Mouse (Mus musculus) forebrain, embryonic 13.5 days (tissue): ENCODE results near the gene Dnm2. TPM values are rescaled to one million over a fixed set of nuclear protein-coding genes. Genes with fewer than 3 reads are reported as not detected.
A peak's percentile ranks its signal among the peaks of the same experiment; 100 is the strongest.

Experiments
- ATAC-seq: fragments of 200-750 bp; cut with Nextera tagmentation; 2 replicates; pipeline ENCODE4 v1.8.0; 2017
- H3K27ac ChIP-seq: fragments of 300-500 bp; sonication (generic); 2 replicates; pipeline ENCODE4 v1.5.1; 2015; ENCODE audit warnings: inconsistent platforms, mild to moderate bottlenecking, moderate library complexity
- H3K27me3 ChIP-seq: fragments of 300-500 bp; sonication (generic); 2 replicates; pipeline ENCODE4 v1.6.1; 2015; ENCODE audit warnings: mild to moderate bottlenecking, inconsistent platforms
- H3K36me3 ChIP-seq: fragments of 300-500 bp; sonication (generic); 2 replicates; pipeline ENCODE4 v1.6.1; 2015; ENCODE audit warnings: mild to moderate bottlenecking, inconsistent platforms; ENCODE audit not compliant: poor library complexity, severe bottlenecking
- H3K4me1 ChIP-seq: fragments of 300-500 bp; sonication (generic); 2 replicates; pipeline ENCODE4 v1.6.1; 2015; ENCODE audit warnings: inconsistent platforms
- H3K4me2 ChIP-seq: fragments of 300-500 bp; sonication (generic); 2 replicates; pipeline ENCODE4 v1.6.1; 2015; ENCODE audit warnings: inconsistent platforms, mild to moderate bottlenecking, moderate library complexity
- H3K4me3 ChIP-seq: fragments of 300-500 bp; sonication (generic); 2 replicates; pipeline ENCODE4 v1.5.1; 2015; ENCODE audit warnings: mild to moderate bottlenecking, inconsistent platforms
- H3K9ac ChIP-seq: fragments of 300-500 bp; sonication (generic); 2 replicates; pipeline ENCODE4 v1.6.1; 2015; ENCODE audit warnings: mild to moderate bottlenecking, inconsistent platforms
- H3K9me3 ChIP-seq: fragments of 300-500 bp; sonication (generic); replicated peaks from 2 replicates; pipeline ENCODE4 v1.6.1; 2016; ENCODE audit warnings: inconsistent platforms
- WGBS: fragments of 180-500 bp; shearing (Covaris S2); methylation state at CpG from one replicate; pipeline ENCODE4 v1.1.7; 2015; 5-methylcytosine and 5-hydroxymethylcytosine counted together
- polyA plus RNA-seq: library from polyadenylated mRNA; unstranded; fragments of >200 nt; fragmentation: Nextera tagmentation; extraction: Ambion mirVana; gene quantifications from 2 replicates; pipeline ENCODE4 v1.2.1, GENCODE M21; 2015

The Dnm2 gene
- polyA plus RNA-seq, 1 experiment from 2014 or later, result 72.4 TPM

GRCm38 (mm10) chr9:21408624-21409023 lies 16.1 kb upstream of the Dnm2 start:
- H3K27me3 ChIP-seq, result no peaks in the 10 kb centered on the region
- no peak overlapping the region for H3K4me3 ChIP-seq
- no peak overlapping the region for H3K27ac ChIP-seq
- peaks cover 22% of the 10 kb centered on the region for H3K4me1 ChIP-seq
- ATAC-seq, result no peak
- 80% methylated on average over 7 of the region's 7 CpGs for WGBS
- H3K4me2 ChIP-seq, result no peak overlapping the region
- peaks cover 40% of the 10 kb centered on the region for H3K36me3 ChIP-seq
- H3K9me3 ChIP-seq, result no peaks in the 10 kb centered on the region
- no peak overlapping the region for H3K9ac ChIP-seq

- H3K4me3 ChIP-seq, result no peak overlapping the region
Measured at GRCm38 (mm10) chr9:21409592-21410317, 15.0 kb upstream of the Dnm2 start.

GRCm38 (mm10) chr9:21411669-21412550 lies 12.8 kb upstream of the Dnm2 start, which contains the start of gene Qtrt1:
TSS of gene Qtrt1 (plus strand) at chr9:21411837.
- peak; percentile 97 for ATAC-seq
- H3K27ac ChIP-seq, result peak within 1 kb of the TSS; percentile 73
- H3K9me3 ChIP-seq, result no peaks in the 10 kb centered on the region
- H3K4me1 ChIP-seq, result peaks cover 22% of the 10 kb centered on the region
- H3K4me3 ChIP-seq, result peak within 1 kb of the TSS; percentile 78
- WGBS, result 2% methylated on average over 53 of the region's 53 CpGs
- peak within 1 kb of the TSS; percentile 86 for H3K4me2 ChIP-seq
- peak within 1 kb of the TSS; percentile 84 for H3K9ac ChIP-seq
- H3K27me3 ChIP-seq, result no peaks in the 10 kb centered on the region
- H3K36me3 ChIP-seq, result peaks cover 36% of the 10 kb centered on the region

More at GRCm38 (mm10) chr9:21409592-21410317, 15.0 kb upstream of the Dnm2 start:
- peaks cover 36% of the 10 kb centered on the region for H3K36me3 ChIP-seq
- H3K4me2 ChIP-seq, result no peak overlapping the region
- peak overlapping the region; percentile 35; the same call in 1 of the 2 replicates for H3K27ac ChIP-seq
- H3K9ac ChIP-seq, result no peak overlapping the region
- ATAC-seq, result peak; percentile 17; the same call in 1 of the 2 replicates
- H3K9me3 ChIP-seq, result no peaks in the 10 kb centered on the region
- H3K27me3 ChIP-seq, result no peaks in the 10 kb centered on the region
- peaks cover 22% of the 10 kb centered on the region for H3K4me1 ChIP-seq
- WGBS, result 36% methylated on average over 9 of the region's 9 CpGs

GRCm38 (mm10) chr9:21417866-21418265 lies 6.8 kb upstream of the Dnm2 start:
- H3K4me3 ChIP-seq, result no peak overlapping the region
- no peaks in the 10 kb centered on the region for H3K9me3 ChIP-seq
- H3K27me3 ChIP-seq, result no peaks in the 10 kb centered on the region
- peaks cover 4% of the 10 kb centered on the region; the same call in 1 of the 2 replicates for H3K4me1 ChIP-seq
- no peak overlapping the region for H3K4me2 ChIP-seq
- 94% methylated on average over 2 of the region's 2 CpGs for WGBS
- no peak overlapping the region for H3K9ac ChIP-seq
- no peak for ATAC-seq
- peaks cover 69% of the 10 kb centered on the region for H3K36me3 ChIP-seq
- no peak overlapping the region for H3K27ac ChIP-seq

- no peak for ATAC-seq
- H3K27ac ChIP-seq, result no peak overlapping the region
- H3K9me3 ChIP-seq, result no peaks in the 10 kb centered on the region
- no peak overlapping the region for H3K4me3 ChIP-seq
- H3K9ac ChIP-seq, result no peak overlapping the region
- no peaks in the 10 kb centered on the region for H3K27me3 ChIP-seq
- 88% methylated on average over 2 of the region's 2 CpGs for WGBS
- H3K36me3 ChIP-seq, result peaks cover 64% of the 10 kb centered on the region
- H3K4me1 ChIP-seq, result no peaks in the 10 kb centered on the region
- H3K4me2 ChIP-seq, result no peak overlapping the region
Measured at GRCm38 (mm10) chr9:21419646-21420045, 5.1 kb upstream of the Dnm2 start.

- WGBS, result 18% methylated on average over 6 of the region's 6 CpGs
- peaks cover 11% of the 10 kb centered on the region for H3K36me3 ChIP-seq
- H3K4me1 ChIP-seq, result peaks cover 52% of the 10 kb centered on the region
- H3K27ac ChIP-seq, result no peak overlapping the region
- H3K4me3 ChIP-seq, result peak overlapping the region; percentile 82
- ATAC-seq, result no peak
- peak overlapping the region; percentile 89 for H3K9ac ChIP-seq
- H3K4me2 ChIP-seq, result peak overlapping the region; percentile 97
- H3K9me3 ChIP-seq, result no peaks in the 10 kb centered on the region
- H3K27me3 ChIP-seq, result no peaks in the 10 kb centered on the region
Measured at GRCm38 (mm10) chr9:21425556-21425945, 843 bp downstream of the Dnm2 start.

GRCm38 (mm10) chr9:21426013-21426412 lies 1.3 kb downstream of the Dnm2 start:
- H3K36me3 ChIP-seq, result peaks cover 6% of the 10 kb centered on the region
- WGBS, result 42% methylated on average over 1 of the region's 1 CpGs
- H3K27ac ChIP-seq, result no peak overlapping the region

GRCm38 (mm10) chr9:21426525-21426924 lies 1.8 kb downstream of the Dnm2 start:
- peak overlapping the region; percentile 97 for H3K4me2 ChIP-seq
- no peak for ATAC-seq
- H3K9ac ChIP-seq, result no peak overlapping the region

More at GRCm38 (mm10) chr9:21426013-21426412, 1.3 kb downstream of the Dnm2 start:
- Histone ChIP-seq H3K9me3 (no peaks in the 10 kb centered on the region), H3K9ac (peak overlapping the region; percentile 89), H3K4me2 (peak overlapping the region; percentile 97), H3K27me3 (no peaks in the 10 kb centered on the region), H3K4me1 (peaks cover 56% of the 10 kb centered on the region), H3K4me3 (peak overlapping the region; percentile 82)
- ATAC-seq, result no peak

GRCm38 (mm10) chr9:21427773-21428172 lies 3.1 kb downstream of the Dnm2 start:
- Histone ChIP-seq H3K4me3 (no peak overlapping the region), H3K27me3 (no peaks in the 10 kb centered on the region), H3K27ac (no peak overlapping the region), H3K36me3 (no peaks in the 10 kb centered on the region), H3K9me3 (no peaks in the 10 kb centered on the region), H3K4me1 (peaks cover 69% of the 10 kb centered on the region), H3K9ac (no peak overlapping the region), H3K4me2 (no peak overlapping the region)
- 85% methylated on average over 2 of the region's 2 CpGs for WGBS
- ATAC-seq, result no peak

More at GRCm38 (mm10) chr9:21426525-21426924, 1.8 kb downstream of the Dnm2 start:
- no peak overlapping the region for H3K27ac ChIP-seq
- no peaks in the 10 kb centered on the region for H3K27me3 ChIP-seq
- 85% methylated on average over 2 of the region's 2 CpGs for WGBS
- H3K4me3 ChIP-seq, result peak overlapping the region; percentile 82; the same call in 1 of the 2 replicates
- H3K36me3 ChIP-seq, result peaks cover under 1% of the 10 kb centered on the region; the same call in 1 of the 2 replicates
- peaks cover 61% of the 10 kb centered on the region for H3K4me1 ChIP-seq
- H3K9me3 ChIP-seq, result no peaks in the 10 kb centered on the region

GRCm38 (mm10) chr9:21428178-21428577 lies 3.5 kb downstream of the Dnm2 start:
- Histone ChIP-seq H3K27ac (no peak overlapping the region), H3K27me3 (no peaks in the 10 kb centered on the region), H3K9ac (no peak overlapping the region), H3K9me3 (no peaks in the 10 kb centered on the region), H3K36me3 (no peaks in the 10 kb centered on the region), H3K4me3 (no peak overlapping the region), H3K4me2 (no peak overlapping the region), H3K4me1 (peaks cover 71% of the 10 kb centered on the region)
- no peak for ATAC-seq
- 87% methylated on average over 6 of the region's 6 CpGs for WGBS

- no peak overlapping the region for H3K4me3 ChIP-seq
- ATAC-seq, result peak; percentile 90
- peaks cover 74% of the 10 kb centered on the region for H3K4me1 ChIP-seq
- peak overlapping the region; percentile 29; the same call in 1 of the 2 replicates for H3K4me2 ChIP-seq
- H3K27ac ChIP-seq, result peak overlapping the region; percentile 80
- no peaks in the 10 kb centered on the region for H3K9me3 ChIP-seq
- WGBS, result 27% methylated on average over 7 of the region's 7 CpGs
- H3K27me3 ChIP-seq, result no peaks in the 10 kb centered on the region
- H3K36me3 ChIP-seq, result no peaks in the 10 kb centered on the region
- H3K9ac ChIP-seq, result 0 out of 2 replicates have a peak overlapping the region, but pooled peaks have one; percentile 23
Measured at GRCm38 (mm10) chr9:21430724-21431123, 6.0 kb downstream of the Dnm2 start.

- H3K4me2 ChIP-seq, result no peak overlapping the region
- peaks cover 61% of the 10 kb centered on the region for H3K4me1 ChIP-seq
- no peak for ATAC-seq
- H3K4me3 ChIP-seq, result no peak overlapping the region
- no peak overlapping the region for H3K9ac ChIP-seq
- H3K27ac ChIP-seq, result 0 out of 2 replicates have a peak overlapping the region, but pooled peaks have one; percentile 80
- H3K27me3 ChIP-seq, result no peaks in the 10 kb centered on the region
- H3K36me3 ChIP-seq, result no peaks in the 10 kb centered on the region
- WGBS, result 85% methylated on average over 7 of the region's 7 CpGs
- no peaks in the 10 kb centered on the region for H3K9me3 ChIP-seq
Measured at GRCm38 (mm10) chr9:21432066-21432465, 7.4 kb downstream of the Dnm2 start.
